Mouse (Mus musculus) MEL (cell line): ENCODE data around the gene Atpif1. TPM values are rescaled to one million over a fixed set of nuclear protein-coding genes. Genes with fewer than 3 reads are reported as not detected.

ENCODE experiments used
- DNase-seq: peaks from one replicate; pipeline ENCODE4 v3.0.0; 2011; ENCODE audit warnings: low read depth, low spot score
- H3K27ac ChIP-seq: 2 replicates; pipeline ENCODE4 v1.5.1; 2012; ENCODE audit warnings: low read depth, mild to moderate bottlenecking, control low read depth, low read length, moderate library complexity; ENCODE audit not compliant: control insufficient read depth
- H3K27me3 ChIP-seq, 2 experiments: fragments of 150-350 bp in 1 of 2; sonication (generic) in 1 of 2; 2 replicates each; pipeline ENCODE4 v1.6.1; 2012; ENCODE audit warnings: low read length in 2 of 2, mild to moderate bottlenecking in 2 of 2, improper control_type of control experiment in 1 of 2, moderate library complexity in 1 of 2; ENCODE audit not compliant: insufficient read depth in 2 of 2, control insufficient read depth in 1 of 2
- H3K36me3 ChIP-seq, 2 experiments: 2 replicates each; pipeline ENCODE4 v1.6.1; 2012 to 2014; ENCODE audit warnings: low read length in 2 of 2, improper control_type of control experiment in 1 of 2, inconsistent platforms in 1 of 2, mild to moderate bottlenecking in 1 of 2; ENCODE audit not compliant: insufficient read depth in 2 of 2, control insufficient read depth in 1 of 2
- H3K4me1 ChIP-seq, 2 experiments: fragments of 150-350 bp in 1 of 2; sonication (generic) in 1 of 2; 2 replicates each; pipeline ENCODE4 v1.6.1; 2012; ENCODE audit warnings: low read length in 2 of 2, improper control_type of control experiment in 1 of 2, mild to moderate bottlenecking in 1 of 2; ENCODE audit not compliant: insufficient read depth in 2 of 2, control insufficient read depth in 1 of 2
- H3K4me3 ChIP-seq, 2 experiments: fragments of 150-350 bp in 1 of 2; sonication (generic) in 1 of 2; 2 replicates each; pipeline ENCODE4 v1.5.1; 2012; ENCODE audit warnings: low read depth in 2 of 2, low read length in 2 of 2, mild to moderate bottlenecking in 2 of 2, moderate library complexity in 2 of 2, control low read depth in 1 of 2, improper control_type of control experiment in 1 of 2; ENCODE audit not compliant: control insufficient read depth in 1 of 2, insufficient read depth in 1 of 2
- H3K79me2 ChIP-seq: 2 replicates; pipeline ENCODE4 v1.6.1; 2012; ENCODE audit warnings: mild to moderate bottlenecking, low read length, moderate library complexity; ENCODE audit not compliant: control insufficient read depth, poor library complexity, insufficient read depth
- H3K9ac ChIP-seq: 2 replicates; pipeline ENCODE4 v1.6.1; 2012; ENCODE audit warnings: low read depth, mild to moderate bottlenecking, control low read depth, low read length, moderate library complexity; ENCODE audit not compliant: control insufficient read depth, poor library complexity, severe bottlenecking
- H3K9me3 ChIP-seq: fragments of 150-350 bp; sonication (generic); replicated peaks from 2 replicates; pipeline ENCODE4 v1.6.1; 2012; ENCODE audit warnings: mild to moderate bottlenecking, low read length, improper control_type of control experiment, moderate library complexity; ENCODE audit not compliant: insufficient read depth
- CHD2 ChIP-seq: IDR thresholded peaks from 2 replicates; pipeline ENCODE4 v1.6.1; 2011; ENCODE audit warnings: low read length, improper control_type of control experiment
- E2F4 ChIP-seq: IDR thresholded peaks from 2 replicates; pipeline ENCODE4 v1.6.1; 2011; ENCODE audit warnings: low read depth, low read length, improper control_type of control experiment, borderline replicate concordance
- ELF1 ChIP-seq: IDR thresholded peaks from 2 replicates; pipeline ENCODE4 v1.6.1; 2014; ENCODE audit warnings: low read depth, mild to moderate bottlenecking, inconsistent platforms, low read length, improper control_type of control experiment, moderate library complexity
- GABPA ChIP-seq: IDR thresholded peaks from 2 replicates; pipeline ENCODE4 v1.6.1; 2012; ENCODE audit warnings: low read depth, mild to moderate bottlenecking, inconsistent platforms, low read length, improper control_type of control experiment, moderate library complexity
- GATA1 ChIP-seq: IDR thresholded peaks from 2 replicates; pipeline ENCODE4 v1.6.1; 2011; ENCODE audit warnings: low read depth, low read length, improper control_type of control experiment
- HCFC1 ChIP-seq: IDR thresholded peaks from 2 replicates; pipeline ENCODE4 v1.6.1; 2012; ENCODE audit warnings: low read depth, mild to moderate bottlenecking, inconsistent platforms, low read length, improper control_type of control experiment, moderate library complexity
- MAFK ChIP-seq: IDR thresholded peaks from 2 replicates; pipeline ENCODE4 v1.6.1; 2011; ENCODE audit warnings: low read depth, mild to moderate bottlenecking, low read length, improper control_type of control experiment, borderline replicate concordance
- MAX ChIP-seq: IDR thresholded peaks from 2 replicates; pipeline ENCODE4 v1.6.1; 2011; ENCODE audit warnings: low read length, improper control_type of control experiment
- MAZ ChIP-seq: IDR thresholded peaks from 2 replicates; pipeline ENCODE4 v1.6.1; 2012; ENCODE audit warnings: low read depth, mild to moderate bottlenecking, inconsistent platforms, low read length, improper control_type of control experiment
- MYB ChIP-seq: IDR thresholded peaks from 2 replicates; pipeline ENCODE4 v1.6.1; 2011; ENCODE audit warnings: mild to moderate bottlenecking, low read depth, low read length, improper control_type of control experiment
- NELFE ChIP-seq: IDR thresholded peaks from 2 replicates; pipeline ENCODE4 v1.6.1; 2011; ENCODE audit warnings: low read depth, low read length, improper control_type of control experiment
- NRF1 ChIP-seq: IDR thresholded peaks from 2 replicates; pipeline ENCODE4 v1.6.1; 2014; ENCODE audit warnings: low read depth, mild to moderate bottlenecking, inconsistent platforms, low read length, improper control_type of control experiment, moderate library complexity; ENCODE audit not compliant: poor library complexity, insufficient read depth, severe bottlenecking
- POLR2AphosphoS2 ChIP-seq: IDR thresholded peaks from 2 replicates; pipeline ENCODE4 v1.6.1; 2011; ENCODE audit warnings: low read length, improper control_type of control experiment
- POLR2AphosphoS5 ChIP-seq: IDR thresholded peaks from 2 replicates; pipeline ENCODE4 v1.6.1; 2012; ENCODE audit warnings: low read depth, borderline replicate concordance, mild to moderate bottlenecking, inconsistent platforms, low read length, moderate library complexity, mixed read lengths
- RAD21 ChIP-seq: IDR thresholded peaks from 2 replicates; pipeline ENCODE4 v1.6.1; 2011; ENCODE audit warnings: mild to moderate bottlenecking, low read depth, low read length, improper control_type of control experiment
- RCOR1 ChIP-seq: IDR thresholded peaks from 2 replicates; pipeline ENCODE4 v1.6.1; 2012; ENCODE audit warnings: low read depth, mild to moderate bottlenecking, inconsistent platforms, low read length, improper control_type of control experiment
- SIN3A ChIP-seq: IDR thresholded peaks from 2 replicates; pipeline ENCODE4 v1.6.1; 2012; ENCODE audit warnings: low read length, improper control_type of control experiment, inconsistent platforms
- TAL1 ChIP-seq: IDR thresholded peaks from 2 replicates; pipeline ENCODE4 v1.6.1; 2012; ENCODE audit warnings: mild to moderate bottlenecking, inconsistent platforms, low read length, moderate library complexity, mixed read lengths
- TCF12 ChIP-seq: IDR thresholded peaks from 2 replicates; pipeline ENCODE4 v1.6.1; 2014; ENCODE audit warnings: low read depth, mild to moderate bottlenecking, inconsistent platforms, low read length, improper control_type of control experiment, moderate library complexity
- UBTF ChIP-seq: IDR thresholded peaks from 2 replicates; pipeline ENCODE4 v1.6.1; 2012; ENCODE audit warnings: low read depth, mild to moderate bottlenecking, inconsistent platforms, low read length, improper control_type of control experiment, moderate library complexity, borderline replicate concordance; ENCODE audit not compliant: insufficient read depth
- USF2 ChIP-seq, 2 experiments: IDR thresholded peaks; 2 replicates each; pipeline ENCODE4 v1.6.1; 2011 to 2012; ENCODE audit warnings: improper control_type of control experiment in 2 of 2, low read length in 2 of 2, borderline replicate concordance in 1 of 2, inconsistent platforms in 1 of 2, low read depth in 1 of 2, mild to moderate bottlenecking in 1 of 2; ENCODE audit not compliant: insufficient read depth in 1 of 2
- ZKSCAN1 ChIP-seq: IDR thresholded peaks from 2 replicates; pipeline ENCODE4 v1.6.1; 2012; ENCODE audit warnings: low read depth, mild to moderate bottlenecking, inconsistent platforms, low read length, improper control_type of control experiment, moderate library complexity
- ZMIZ1 ChIP-seq: IDR thresholded peaks from 2 replicates; pipeline ENCODE4 v1.6.1; 2012; ENCODE audit warnings: low read depth, mild to moderate bottlenecking, inconsistent platforms, low read length, improper control_type of control experiment, moderate library complexity
- polyA plus RNA-seq, 2 experiments: library from polyadenylated mRNA; stranded (reverse) in 1 of 2; unstranded in 1 of 2; fragments of >175 nt in 1 of 2; fragments of >200 nt in 1 of 2; gene quantifications; 2 replicates each; pipeline versions ENCODE4 v1.2.1 to v1.2.4; 2012; ENCODE audit warnings: low replicate concordance in 2 of 2, low read depth in 1 of 2; ENCODE audit not compliant: insufficient read length in 2 of 2, insufficient read depth in 1 of 2, missing spikeins in 1 of 2
- total RNA-seq: library from RNA; depleted of rRNA; stranded (reverse); fragments of 300-350 nt; gene quantifications from 2 replicates; pipeline ENCODE4 v1.2.3, GENCODE M21; 2012

The Atpif1 gene
- total and polyA plus RNA-seq, 3 experiments, result 566 to 730 TPM; not detected in 1

- no peak for TF ChIP-seq ZKSCAN1
- no peak for TF ChIP-seq TCF12
These were observed 35.7 kb upstream of the Atpif1 start (continued) for GRCm38 (mm10) chr4:132569115-132569514.

GRCm38 (mm10) chr4:132567361-132567779 is 33.9 kb upstream of the Atpif1 start:
- no peak overlapping the region for H3K27ac ChIP-seq
- no peaks in the 10 kb centered on the region for H3K27me3 ChIP-seq
- peaks cover 0 to 7% of the 10 kb centered on the region in 2 experiments; a peak in 2 of 4 replicates for H3K4me1 ChIP-seq
- H3K36me3 ChIP-seq, result peaks cover 0 to 3% of the 10 kb centered on the region in 2 experiments; a peak in 1 of 4 replicates
- no peaks in the 10 kb centered on the region for H3K9me3 ChIP-seq
- TF ChIP-seq SIN3A (0 out of 2 replicates have a peak, but pooled peaks have one; percentile 24), ZMIZ1 (no peak)
- TF ChIP-seq, all 39 proteins: peak for 1
- Histone ChIP-seq H3K79me2 (no peaks in the 10 kb centered on the region), H3K9ac (no peak overlapping the region), H3K4me3 (peak overlapping the region in 1 of 2 experiments; percentile 30; a peak in 1 of 4 replicates)
- peak; percentile 74 for DNase-seq

- Histone ChIP-seq H3K27ac (no peak overlapping the region), H3K36me3 (peaks cover 0 to 3% of the 10 kb centered on the region in 2 experiments; a peak in 1 of 4 replicates), H3K79me2 (no peaks in the 10 kb centered on the region), H3K27me3 (no peaks in the 10 kb centered on the region), H3K4me3 (no peak overlapping the region), H3K9ac (no peak overlapping the region), H3K4me1 (peaks cover 0 to 7% of the 10 kb centered on the region in 2 experiments; a peak in 2 of 4 replicates), H3K9me3 (no peaks in the 10 kb centered on the region)
- TF ChIP-seq ELF1 (no peak), SIN3A (no peak), UBTF (no peak), NELFE (no peak), MYB (no peak), MAZ (no peak), TCF12 (no peak), RAD21 (no peak), TAL1 (no peak)
- no peak for DNase-seq
These were observed 31.8 kb upstream of the Atpif1 start for GRCm38 (mm10) chr4:132565089-132565747.

GRCm38 (mm10) chr4:132563965-132564364 is 30.5 kb upstream of the Atpif1 start, which contains the start of gene Ptafr:
Gene Ptafr, plus strand, starts transcription at chr4:132564067.
- Histone ChIP-seq H3K4me3 (no peak within 1 kb of the TSS), H3K36me3 (peaks cover 0 to 3% of the 10 kb centered on the region in 2 experiments; a peak in 1 of 4 replicates), H3K9ac (no peak within 1 kb of the TSS), H3K9me3 (no peaks in the 10 kb centered on the region), H3K4me1 (peaks cover 0 to 7% of the 10 kb centered on the region in 2 experiments; a peak in 2 of 4 replicates), H3K79me2 (no peaks in the 10 kb centered on the region), H3K27me3 (no peaks in the 10 kb centered on the region), H3K27ac (no peak within 1 kb of the TSS)
- DNase-seq, result peak; percentile 25
- TF ChIP-seq MAFK (no peak), CHD2 (no peak), HCFC1 (no peak), USF2 (IDR thresholded peaks at IDR 0.05; ENCODE audit: borderline replicate concordance in 1 of 2, insufficient read depth in 1 of 2, low read depth in 1 of 2, low read length in 2 of 2) (no peak), GABPA (no peak), GATA1 (no peak), MAX (no peak), ZMIZ1 (no peak), NRF1 (no peak), ELF1 (no peak), RCOR1 (no peak), E2F4 (no peak), POLR2AphosphoS5 (no peak), POLR2AphosphoS2 (no peak), MAZ (no peak)
